Mouse (Mus musculus) thymus, adult 2 months (tissue): Measurements from ENCODE around the gene Spin2d.

Experiments
- CTCF ChIP-seq: fragments of 200-500 bp; IDR thresholded peaks from 2 replicates; pipeline ENCODE4 v1.5.1; 2012; ENCODE audit warnings: mild to moderate bottlenecking, control low read depth, low read length, moderate library complexity, borderline replicate concordance; ENCODE audit not compliant: control insufficient read depth, poor library complexity, insufficient read depth; ENCODE audit errors: extremely low read depth
- POLR2A ChIP-seq: fragments of 200-500 bp; IDR thresholded peaks from 2 replicates; pipeline ENCODE4 v1.6.1; 2012; ENCODE audit warnings: mild to moderate bottlenecking, low read length, control low read depth, moderate library complexity; ENCODE audit not compliant: control insufficient read depth, poor library complexity, insufficient read depth; ENCODE audit errors: extremely low read depth

DNA sequence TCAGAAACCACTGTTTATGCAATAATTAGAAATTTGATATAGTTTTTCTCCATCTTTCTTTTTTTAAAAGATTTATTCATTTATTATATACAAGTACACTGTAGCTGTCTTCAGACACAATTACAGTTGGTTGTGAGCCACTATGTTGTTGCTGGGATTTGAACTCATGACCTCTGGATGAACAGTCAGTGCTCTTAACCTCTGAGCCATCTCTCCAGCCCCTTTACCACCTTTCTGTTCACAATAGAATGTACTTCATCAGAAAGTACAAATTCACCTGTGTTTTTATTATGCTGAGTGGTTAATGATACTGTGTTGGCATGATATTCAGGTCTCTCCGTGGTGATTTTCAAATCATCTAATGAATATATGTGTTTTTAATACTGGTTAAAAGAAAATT lies 48.6 kb upstream of the Spin2d start:
- TF ChIP-seq CTCF = no peak
- TF ChIP-seq POLR2A = no peak
